Mouse (Mus musculus): Measurements from ENCODE around the gene Mapk14.

- TF ChIP-seq CTCF (IDR thresholded peaks at IDR 0.05; ENCODE audit: low read depth, low read length) (no peak), EP300 (IDR thresholded peaks at IDR 0.05; ENCODE audit: insufficient read depth, low read depth, low read length) (no peak)
Measured at GRCm38 (mm10) chr17:28711237-28711636, 20.1 kb downstream of the Mapk14 start.

Measured in ES-Bruce4 (cell line).